Mouse (Mus musculus) mouse embryonic stem cell (cell line): ENCODE data around the gene Snx32.

Experiments
- in situ Hi-C, 2 experiments: fragments of 300-500 bp; cut with MboI; formaldehyde crosslinking; loops; 1 replicate in 1 of 2; 3 replicates in 1 of 2; pipeline ENCODE4 v1.14.3; 2019 to 2020; ENCODE audit warnings: low sequenced_read_pairs in 2 of 2, low pct_unique_long_range_greater_than_20kb in 1 of 2, mixed read lengths in 1 of 2; ENCODE audit not compliant: unreplicated experiment in 1 of 2

Snx32 gene

DNA sequence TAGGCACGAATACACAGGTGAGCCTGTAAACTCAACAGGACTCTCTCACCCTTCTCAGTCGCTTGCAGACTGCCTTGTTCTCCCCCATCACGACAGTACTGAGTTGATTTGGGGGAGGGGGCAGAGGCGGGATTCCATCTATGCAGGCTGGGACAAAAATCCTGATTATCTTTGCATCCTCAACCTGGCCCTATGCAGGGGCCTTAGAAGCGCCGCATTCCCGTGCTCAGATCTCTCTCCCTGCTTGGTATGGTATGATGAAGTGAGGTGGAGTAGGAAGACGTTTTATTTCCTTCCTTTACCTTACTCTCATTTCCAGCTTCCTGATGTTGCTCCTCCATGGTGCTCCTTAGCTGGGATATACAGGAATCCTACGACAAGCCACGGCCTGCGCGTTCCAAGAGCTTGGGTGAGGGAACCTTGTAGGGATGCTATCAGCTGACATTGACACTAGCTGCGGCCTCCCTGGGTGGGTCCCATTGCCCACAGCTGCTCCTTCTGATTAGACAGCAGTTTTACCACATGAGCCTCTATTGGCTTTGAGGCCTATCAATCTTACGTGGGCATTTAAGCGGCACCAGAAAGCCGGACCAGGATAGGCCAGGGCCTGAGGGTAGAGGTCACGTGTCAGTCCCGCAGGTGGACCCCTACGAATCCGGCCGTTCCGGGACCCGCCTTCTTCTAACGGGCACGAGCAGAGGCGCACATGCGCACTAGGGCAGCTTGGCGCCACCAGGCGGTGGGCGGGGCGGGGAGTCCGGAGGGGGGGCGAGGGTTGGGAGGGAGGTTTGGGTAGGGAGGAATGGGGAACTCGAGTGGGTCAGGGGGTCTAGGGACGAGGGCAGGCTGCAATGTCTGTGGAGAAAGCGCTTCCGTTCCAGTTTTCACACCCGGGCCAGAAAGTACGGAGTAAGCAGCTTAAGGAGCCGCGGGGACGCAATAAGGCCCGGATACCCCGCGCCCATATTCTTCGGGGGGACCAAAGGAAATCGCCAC lies at the start of gene Snx32:
TSS of gene Snx32 (minus strand) at position 508 of the 996 bp plus-strand sequence.
- in situ Hi-C loops, result no loop called here

DNA sequence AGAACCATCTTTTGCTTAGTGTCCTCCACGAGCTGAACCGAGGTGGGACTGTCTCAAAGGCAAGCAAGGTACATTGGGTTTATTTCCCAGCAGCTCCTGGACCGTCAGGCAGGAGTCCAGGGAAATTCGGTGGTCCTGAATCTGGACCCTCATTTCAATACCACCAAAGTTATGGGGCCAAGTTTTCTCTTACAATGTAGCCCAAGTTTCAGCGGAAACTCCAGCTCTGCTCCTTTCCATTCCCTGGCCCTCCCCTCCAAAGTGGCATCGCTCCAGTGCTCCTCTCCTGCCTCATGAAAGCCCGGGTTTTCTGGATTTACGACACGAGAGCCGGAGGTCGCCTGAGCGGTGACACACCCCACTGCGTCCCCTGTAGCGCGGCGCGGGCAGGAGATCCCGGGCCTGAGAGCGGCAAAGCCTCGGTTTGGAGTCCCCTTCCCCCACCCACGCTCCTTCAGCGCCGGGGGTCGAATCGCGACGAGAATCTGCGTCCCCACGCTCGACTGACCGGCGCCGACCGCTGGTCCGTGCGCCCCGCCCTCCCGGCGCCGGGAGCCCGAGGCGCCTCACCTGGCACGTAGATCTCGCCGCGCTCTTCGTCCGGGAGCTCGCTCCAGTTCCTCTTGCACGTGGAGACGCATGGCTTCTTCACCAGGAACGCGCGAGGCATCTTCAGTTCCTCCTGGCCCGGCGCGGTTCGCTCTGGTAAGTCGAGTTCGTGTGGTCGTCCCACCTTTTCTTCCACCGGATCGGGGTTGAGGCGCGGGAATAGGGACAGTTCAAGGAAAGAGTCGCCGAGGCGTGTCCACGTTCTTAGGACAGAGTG lies 49.5 kb upstream of the Snx32 start:
- in situ Hi-C loops, result no loop called here

GRCm38 (mm10) chr19:5559229-5559628 lies 48.9 kb upstream of the Snx32 start:
- in situ Hi-C loops, result no loop called here

DNA sequence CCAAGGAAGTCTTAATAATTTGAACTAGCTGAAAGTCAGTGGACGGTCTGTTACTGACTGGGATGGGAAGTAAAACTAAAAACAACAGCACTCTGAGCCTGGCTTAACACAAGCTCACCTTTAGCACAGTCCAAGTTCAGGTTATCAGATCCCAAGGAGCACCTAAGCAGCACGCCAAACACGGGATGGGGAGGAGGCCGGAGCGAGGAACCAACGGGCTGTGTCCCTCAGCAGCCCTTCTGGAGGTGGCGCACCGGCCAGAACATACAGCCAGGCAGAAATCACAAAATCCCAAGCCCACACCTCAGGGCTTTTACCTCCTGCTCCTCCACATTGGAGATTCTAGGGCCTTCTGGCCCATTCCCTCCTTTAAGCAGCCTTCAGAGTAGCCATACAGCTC lies 48.4 kb upstream of the Snx32 start:
- in situ Hi-C loops, result no loop called here

DNA sequence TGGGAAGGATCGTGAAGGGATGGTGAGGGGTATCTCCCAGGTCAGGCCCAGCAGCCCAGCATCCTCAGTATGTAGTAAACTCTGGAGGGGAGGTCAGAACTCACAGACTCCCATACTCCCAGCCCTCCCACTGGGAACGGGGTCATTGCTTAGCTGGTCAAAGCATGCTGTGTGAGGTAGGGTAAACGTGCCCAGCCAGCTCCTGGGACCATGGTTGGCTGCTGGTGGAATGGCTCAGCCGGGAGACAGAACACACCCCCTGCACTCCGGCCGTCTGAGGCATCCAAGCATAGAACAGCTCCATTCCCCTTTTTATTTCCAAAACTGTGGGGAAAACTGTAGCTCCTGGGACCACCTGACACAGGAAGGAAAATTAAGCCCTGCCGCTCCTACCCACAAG lies 47.8 kb upstream of the Snx32 start:
- in situ Hi-C loops, result no loop called here

DNA sequence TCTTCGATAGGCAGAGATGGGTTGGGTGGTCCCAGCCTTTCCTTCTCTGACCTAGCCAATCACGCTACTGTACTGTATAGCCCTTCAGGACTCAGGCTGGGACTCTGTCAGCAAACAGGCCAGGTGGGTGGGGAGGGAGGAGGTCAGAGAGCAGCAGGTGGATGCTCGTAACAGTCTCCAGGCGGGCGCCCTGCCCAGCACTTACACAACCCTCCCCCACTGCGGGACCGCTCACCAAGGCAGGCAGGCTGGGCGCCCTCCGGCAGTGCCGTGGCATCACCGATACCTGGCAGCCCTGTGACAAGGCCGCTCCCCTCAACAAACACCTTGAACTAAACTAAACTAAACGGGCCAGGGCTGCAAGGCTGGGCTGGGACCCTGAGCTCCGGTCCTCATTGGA lies 43.9 kb upstream of the Snx32 start:
- in situ Hi-C loops, result no loop called here

DNA sequence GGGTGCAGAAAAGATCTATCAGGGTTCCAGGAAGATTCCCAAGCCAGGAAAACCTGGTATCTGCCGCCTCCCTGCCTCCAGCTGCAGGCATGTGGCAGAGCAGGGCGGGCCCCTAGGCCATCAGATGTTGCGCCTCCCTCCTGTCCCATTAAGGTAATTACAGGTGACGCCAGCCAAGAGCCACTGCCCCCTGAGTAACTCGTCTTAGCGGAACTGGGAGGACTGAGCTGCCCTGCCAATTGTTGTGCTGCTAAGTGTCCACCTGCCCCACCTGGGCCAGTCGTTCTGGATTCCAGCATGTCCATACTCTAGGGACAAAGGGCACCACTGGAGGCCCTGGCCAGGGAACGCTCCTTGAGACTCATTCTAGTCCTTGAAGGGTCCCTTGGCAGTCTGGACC lies 43.5 kb upstream of the Snx32 start:
- in situ Hi-C loops, result no loop called here

- in situ Hi-C loops, result loop anchor here in 1 of 2 experiments (25.0 kb wide), 1 partner anchor 340 kb away; the partner anchor contains the start of genes Frmd8, Slc25a45 and Tigd3
Observed at GRCm38 (mm10) chr19:5547471-5548056, 37.2 kb upstream of the Snx32 start.

DNA sequence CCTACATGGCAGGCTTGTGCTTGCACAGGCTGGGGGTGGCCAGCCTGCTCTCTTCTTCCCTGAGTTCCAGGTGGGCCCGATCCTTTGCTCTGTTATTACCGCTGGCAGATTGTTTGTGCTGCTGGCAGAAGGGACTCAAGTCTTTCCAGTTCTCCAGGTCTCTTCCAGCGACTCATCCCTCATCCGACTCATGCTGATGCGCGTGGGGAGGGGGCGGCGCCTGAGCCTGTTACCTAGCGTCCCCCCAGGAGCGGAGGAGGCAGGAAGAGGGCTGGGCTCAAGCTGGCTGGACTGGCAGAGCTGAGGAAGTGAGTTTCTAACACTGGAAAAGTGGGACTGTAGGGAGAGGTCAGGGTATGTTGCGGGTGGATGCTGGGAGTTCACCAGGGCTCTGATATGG lies 33.7 kb upstream of the Snx32 start:
- in situ Hi-C loops, result loop anchor here in 1 of 2 experiments (25.0 kb wide), 1 partner anchor 343 kb away; the partner anchor contains the start of genes Frmd8, Slc25a45 and Tigd3

- in situ Hi-C loops, result loop anchor here in 1 of 2 experiments (25.0 kb wide), 1 partner anchor 344 kb away; the partner anchor contains the start of genes Frmd8, Slc25a45 and Tigd3
Observed at GRCm38 (mm10) chr19:5543362-5543761, 33.0 kb upstream of the Snx32 start.

GRCm38 (mm10) chr19:5538786-5539185 lies 28.4 kb upstream of the Snx32 start:
- in situ Hi-C loops, result loop anchor here in 1 of 2 experiments (25.0 kb wide), 1 partner anchor 349 kb away; the partner anchor contains the start of genes Frmd8, Slc25a45 and Tigd3

DNA sequence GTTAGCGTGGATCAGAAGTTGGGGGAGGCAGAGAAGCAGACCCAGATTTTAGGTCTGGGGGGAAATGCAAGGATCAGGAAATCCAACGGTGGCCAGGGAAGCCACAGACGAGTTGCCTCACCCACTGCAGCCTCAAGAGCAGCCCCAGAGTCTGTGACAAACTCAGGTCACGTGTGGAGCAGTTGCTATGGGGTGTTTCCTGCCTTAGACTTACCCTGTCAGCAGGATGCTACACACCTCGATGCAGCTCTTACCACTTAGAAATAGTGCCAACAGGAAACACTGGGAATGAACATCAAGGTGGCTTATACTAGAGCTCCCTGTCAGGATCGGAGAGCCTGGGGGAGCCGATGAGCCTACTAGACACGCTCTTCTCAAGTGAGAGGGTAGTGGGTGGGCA lies 22.2 kb upstream of the Snx32 start:
- in situ Hi-C loops, result loop anchor here in 1 of 2 experiments (25.0 kb wide), 1 partner anchor 355 kb away; the partner anchor contains the start of genes Frmd8, Slc25a45 and Tigd3

GRCm38 (mm10) chr19:5530138-5530524 lies 19.8 kb upstream of the Snx32 start:
- in situ Hi-C loops, result loop anchor here in 1 of 2 experiments (25.0 kb wide), 1 partner anchor 357 kb away; the partner anchor contains the start of genes Frmd8, Slc25a45 and Tigd3

DNA sequence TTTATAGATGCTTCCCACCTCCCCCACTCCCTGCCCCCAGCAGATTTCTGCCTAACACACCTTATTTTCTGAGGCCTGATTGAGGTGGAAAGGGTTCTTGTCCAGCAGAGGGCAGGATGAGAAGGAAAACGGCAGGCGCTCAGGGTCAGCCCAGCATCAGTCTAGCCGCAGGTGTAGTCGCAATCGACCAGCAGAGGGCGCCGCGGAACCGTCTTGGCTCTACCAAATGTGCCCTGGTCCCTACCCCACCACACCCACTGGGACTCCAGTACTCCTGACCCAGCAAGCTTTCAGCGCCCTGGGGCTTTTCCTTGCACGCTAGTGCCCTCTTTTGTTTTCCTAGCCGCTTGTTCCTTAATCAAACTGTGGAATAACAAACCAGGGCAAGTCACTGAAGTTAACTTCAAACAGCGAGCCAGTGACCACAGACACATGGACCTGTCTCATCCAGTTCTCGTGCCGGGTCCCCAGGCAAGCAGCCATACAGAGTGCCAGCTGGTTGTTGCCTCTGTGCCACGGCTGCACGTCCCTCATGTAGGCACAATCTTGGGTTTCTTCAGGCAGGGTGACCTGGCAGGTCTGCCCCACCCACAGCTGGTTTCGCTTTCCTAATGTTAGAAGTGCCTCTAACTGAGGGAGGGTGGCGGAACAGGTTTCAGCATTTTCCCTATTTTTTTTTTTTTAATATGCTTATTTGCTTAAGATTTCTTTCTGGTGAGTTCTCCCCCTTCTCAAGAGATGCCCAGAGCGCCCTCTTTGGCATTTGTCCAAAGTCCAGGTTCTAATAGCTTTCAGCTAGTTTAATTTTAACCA lies 19.2 kb upstream of the Snx32 start:
- in situ Hi-C loops, result loop anchor here (10.0 to 25.0 kb wide), 2 partner anchors 255 to 358 kb away; partner anchors contain the start of genes Frmd8 (in 1 of the 2), Slc25a45 (in 1 of the 2) and Tigd3 (in 1 of the 2)

DNA sequence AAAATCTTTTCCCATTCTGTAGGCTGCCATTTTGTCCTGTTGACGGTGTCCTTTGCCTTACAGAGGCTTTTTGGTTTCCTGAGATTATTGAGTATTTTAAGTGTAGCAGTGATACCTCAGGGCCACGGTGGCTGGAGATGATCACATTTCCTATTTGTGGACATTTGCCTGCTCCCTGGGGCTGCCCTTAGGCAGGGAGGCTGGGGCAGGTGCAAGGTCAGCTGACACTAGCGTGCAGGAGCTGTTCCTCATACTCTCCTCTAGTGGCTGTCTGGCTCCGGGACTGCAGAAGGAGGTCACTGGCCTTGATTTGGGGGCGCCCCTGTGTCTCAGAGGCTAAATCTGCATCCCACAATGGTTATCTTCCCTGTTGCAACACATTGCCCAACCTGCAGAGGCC lies 14.9 kb upstream of the Snx32 start:
- in situ Hi-C loops, result loop anchor here (10.0 to 25.0 kb wide), 2 partner anchors 260 to 362 kb away; partner anchors contain the start of genes Frmd8 (in 1 of the 2), Slc25a45 (in 1 of the 2) and Tigd3 (in 1 of the 2)

- in situ Hi-C loops, result no loop called here
Observed at GRCm38 (mm10) chr19:5518721-5519120, 8.4 kb upstream of the Snx32 start.

- in situ Hi-C loops, result no loop called here
Observed at GRCm38 (mm10) chr19:5516906-5517505, 6.7 kb upstream of the Snx32 start.
